Mouse (Mus musculus): ENCODE results near the gene Ube2r2.

- TF ChIP-seq CTCF (conservative IDR thresholded peaks at IDR 0.05; ENCODE audit: low read length) (no peak), POU5F1 (IDR thresholded peaks at IDR 0.05; ENCODE audit: borderline replicate concordance, low read length) (no peak), NANOG (IDR thresholded peaks at IDR 0.05; ENCODE audit: borderline replicate concordance, low read length) (no peak)
Measured at GRCm38 (mm10) chr4:41132471-41132870, 3.1 kb upstream of the Ube2r2 start.
